Mouse (Mus musculus) midbrain, embryonic 10.5 days (tissue): Measurements from ENCODE around the gene Yaf2. TPM values are rescaled to one million over a fixed set of nuclear protein-coding genes. Genes with fewer than 3 reads are reported as not detected.

ENCODE experiments used
- DNase-seq: peaks from one replicate; pipeline ENCODE4 v3.0.0-alpha.2; 2017; ENCODE audit warnings: low spot score
- H3K27ac ChIP-seq: fragments of 300-500 bp; sonication (generic); replicated peaks from 2 replicates; pipeline ENCODE4 v1.5.1; 2016; ENCODE audit warnings: mild to moderate bottlenecking
- H3K27me3 ChIP-seq: fragments of 300-500 bp; sonication (generic); 2 replicates; pipeline ENCODE4 v1.6.1; 2016; ENCODE audit warnings: low read depth, mild to moderate bottlenecking; ENCODE audit not compliant: poor library complexity, severe bottlenecking
- H3K36me3 ChIP-seq: fragments of 300-500 bp; sonication (generic); 2 replicates; pipeline ENCODE4 v1.6.1; 2016; ENCODE audit warnings: mild to moderate bottlenecking, moderate library complexity
- H3K4me1 ChIP-seq: fragments of 300-500 bp; sonication (generic); 2 replicates; pipeline ENCODE4 v1.6.1; 2016
- H3K4me3 ChIP-seq: fragments of 300-500 bp; sonication (generic); 2 replicates; pipeline ENCODE4 v1.5.1; 2016; ENCODE audit warnings: mild to moderate bottlenecking, moderate library complexity
- H3K9me3 ChIP-seq: fragments of 300-500 bp; sonication (generic); replicated peaks from 2 replicates; pipeline ENCODE4 v1.6.1; 2016; ENCODE audit warnings: mild to moderate bottlenecking
- WGBS: fragments of 180-500 bp; shearing (Covaris S2); methylation state at CpG from one replicate; pipeline ENCODE4 v1.1.7; 2016; 5-methylcytosine and 5-hydroxymethylcytosine counted together
- polyA plus RNA-seq: library from polyadenylated mRNA; unstranded; fragments of >200 nt; fragmentation: Nextera tagmentation; extraction: Ambion mirVana; gene quantifications from 2 replicates; pipeline ENCODE4 v1.2.1, GENCODE M21; 2016

Gene Yaf2
- polyA plus RNA-seq, 1 experiment from 2014 or later, result 110 TPM

GRCm38 (mm10) chr15:93275623-93276022 is 61.1 kb downstream of the Yaf2 start:
- WGBS, result under 1% methylated on average over 21 of the region's 21 CpGs
- Histone ChIP-seq H3K9me3 (no peaks in the 10 kb centered on the region), H3K4me1 (peaks cover 42% of the 10 kb centered on the region), H3K4me3 (peak overlapping the region; percentile 85), H3K36me3 (peaks cover 9% of the 10 kb centered on the region), H3K27ac (peak overlapping the region; percentile 94), H3K27me3 (no peaks in the 10 kb centered on the region)
- DNase-seq, result no peak

- under 1% methylated on average over 91 of the region's 93 CpGs for WGBS
- peak; percentile 100 for DNase-seq
- Histone ChIP-seq H3K4me3 (peak within 1 kb of the TSS; percentile 85), H3K27me3 (no peaks in the 10 kb centered on the region), H3K9me3 (no peaks in the 10 kb centered on the region), H3K36me3 (peaks cover 12% of the 10 kb centered on the region), H3K4me1 (peaks cover 46% of the 10 kb centered on the region), H3K27ac (peak within 1 kb of the TSS; percentile 94)
Measured at GRCm38 (mm10) chr15:93274679-93275583, 61.8 kb downstream of the Yaf2 start, which contains the start of gene Gxylt1. Gene Gxylt1 (minus strand): TSS chr15:93275179.

- H3K36me3 ChIP-seq, result peaks cover 15% of the 10 kb centered on the region
- H3K4me3 ChIP-seq, result peak overlapping the region; percentile 85
- 47% methylated on average over 19 of the region's 19 CpGs for WGBS
- H3K9me3 ChIP-seq, result no peaks in the 10 kb centered on the region
- H3K27ac ChIP-seq, result peak overlapping the region; percentile 94
- H3K4me1 ChIP-seq, result peaks cover 46% of the 10 kb centered on the region
- no peak for DNase-seq
- H3K27me3 ChIP-seq, result no peaks in the 10 kb centered on the region
Measured at GRCm38 (mm10) chr15:93273788-93274678, 62.7 kb downstream of the Yaf2 start.

GRCm38 (mm10) chr15:93272948-93273347 is 63.8 kb downstream of the Yaf2 start:
- H3K27ac ChIP-seq, result no peak overlapping the region
- H3K4me3 ChIP-seq, result no peak overlapping the region
- WGBS, result 96% methylated on average over 9 of the region's 9 CpGs
- H3K36me3 ChIP-seq, result peaks cover 15% of the 10 kb centered on the region
- no peaks in the 10 kb centered on the region for H3K9me3 ChIP-seq
- peaks cover 46% of the 10 kb centered on the region for H3K4me1 ChIP-seq
- H3K27me3 ChIP-seq, result no peaks in the 10 kb centered on the region
- DNase-seq, result no peak

- no peak overlapping the region for H3K27ac ChIP-seq
- H3K9me3 ChIP-seq, result no peaks in the 10 kb centered on the region
- peaks cover 15% of the 10 kb centered on the region for H3K36me3 ChIP-seq
- H3K27me3 ChIP-seq, result no peaks in the 10 kb centered on the region
- WGBS, result 86% methylated on average over 9 of the region's 9 CpGs
- no peak for DNase-seq
- H3K4me3 ChIP-seq, result no peak overlapping the region
- peaks cover 36% of the 10 kb centered on the region for H3K4me1 ChIP-seq
Measured at GRCm38 (mm10) chr15:93270289-93270855, 66.4 kb downstream of the Yaf2 start.

GRCm38 (mm10) chr15:93269572-93269971 is 67.2 kb downstream of the Yaf2 start:
- H3K9me3 ChIP-seq, result no peaks in the 10 kb centered on the region
- peaks cover 15% of the 10 kb centered on the region for H3K36me3 ChIP-seq
- H3K27me3 ChIP-seq, result no peaks in the 10 kb centered on the region
- no peak overlapping the region for H3K27ac ChIP-seq
- peaks cover 36% of the 10 kb centered on the region for H3K4me1 ChIP-seq
- no peak for DNase-seq
- 95% methylated on average over 7 of the region's 7 CpGs for WGBS
- H3K4me3 ChIP-seq, result no peak overlapping the region

GRCm38 (mm10) chr15:93268001-93268400 is 68.7 kb downstream of the Yaf2 start:
- WGBS, result 97% methylated on average over 1 of the region's 1 CpGs

GRCm38 (mm10) chr15:93267479-93267878 is 69.3 kb downstream of the Yaf2 start:
- 86% methylated on average over 8 of the region's 8 CpGs for WGBS
- H3K4me1 ChIP-seq, result peaks cover 18% of the 10 kb centered on the region

More at GRCm38 (mm10) chr15:93268001-93268400, 68.7 kb downstream of the Yaf2 start:
- peaks cover 15% of the 10 kb centered on the region for H3K36me3 ChIP-seq
- no peaks in the 10 kb centered on the region for H3K27me3 ChIP-seq
- DNase-seq, result no peak
- no peaks in the 10 kb centered on the region for H3K9me3 ChIP-seq
- no peak overlapping the region for H3K27ac ChIP-seq
- no peak overlapping the region for H3K4me3 ChIP-seq
- H3K4me1 ChIP-seq, result peaks cover 23% of the 10 kb centered on the region

GRCm38 (mm10) chr15:93266361-93266760 is 70.4 kb downstream of the Yaf2 start:
- no peaks in the 10 kb centered on the region for H3K27me3 ChIP-seq
- H3K27ac ChIP-seq, result no peak overlapping the region
- WGBS, result 80% methylated on average over 16 of the region's 16 CpGs
- H3K36me3 ChIP-seq, result peaks cover 18% of the 10 kb centered on the region
- peaks cover 15% of the 10 kb centered on the region for H3K4me1 ChIP-seq
- no peak for DNase-seq
- H3K9me3 ChIP-seq, result no peaks in the 10 kb centered on the region
- H3K4me3 ChIP-seq, result no peak overlapping the region

More at GRCm38 (mm10) chr15:93267479-93267878, 69.3 kb downstream of the Yaf2 start:
- H3K27ac ChIP-seq, result no peak overlapping the region
- no peak for DNase-seq
- H3K36me3 ChIP-seq, result peaks cover 15% of the 10 kb centered on the region
- no peaks in the 10 kb centered on the region for H3K27me3 ChIP-seq
- no peaks in the 10 kb centered on the region for H3K9me3 ChIP-seq
- H3K4me3 ChIP-seq, result no peak overlapping the region

GRCm38 (mm10) chr15:93265728-93266127 is 71.0 kb downstream of the Yaf2 start:
- H3K9me3 ChIP-seq, result no peaks in the 10 kb centered on the region
- 78% methylated on average over 2 of the region's 2 CpGs for WGBS
- H3K4me3 ChIP-seq, result no peak overlapping the region
- no peak for DNase-seq
- H3K27me3 ChIP-seq, result no peaks in the 10 kb centered on the region
- H3K27ac ChIP-seq, result no peak overlapping the region
- peaks cover 15% of the 10 kb centered on the region for H3K4me1 ChIP-seq
- H3K36me3 ChIP-seq, result peaks cover 24% of the 10 kb centered on the region

- Histone ChIP-seq H3K27me3 (no peaks in the 10 kb centered on the region), H3K36me3 (peaks cover 19% of the 10 kb centered on the region), H3K4me1 (peaks cover 10% of the 10 kb centered on the region), H3K27ac (no peak overlapping the region), H3K9me3 (no peaks in the 10 kb centered on the region), H3K4me3 (no peak overlapping the region)
- no peak for DNase-seq
- 89% methylated on average over 3 of the region's 3 CpGs for WGBS
Measured at GRCm38 (mm10) chr15:93265231-93265630, 71.5 kb downstream of the Yaf2 start.

- Histone ChIP-seq H3K4me1 (peaks cover 10% of the 10 kb centered on the region), H3K36me3 (peaks cover 13% of the 10 kb centered on the region), H3K4me3 (no peak overlapping the region), H3K9me3 (no peaks in the 10 kb centered on the region), H3K27me3 (no peaks in the 10 kb centered on the region), H3K27ac (no peak overlapping the region)
- DNase-seq, result no peak
- 92% methylated on average over 3 of the region's 3 CpGs for WGBS
Measured at GRCm38 (mm10) chr15:93264221-93264620, 72.5 kb downstream of the Yaf2 start.
